Mouse (Mus musculus) adipose tissue, adult 10 weeks (tissue): ENCODE results near the gene Tas2r124. TPM values are rescaled to one million over a fixed set of nuclear protein-coding genes. Genes with fewer than 3 reads are reported as not detected.

Source experiments
- polyA plus RNA-seq: library from polyadenylated mRNA; stranded (reverse); fragments of 350-450 nt; fragmentation: Illumina TruSeq; extraction: RNeasy Lipid Tissue Mini Kit (QIAGEN cat#74804); gene quantifications from one replicate; pipeline ENCODE4 v1.2.3, GENCODE M21; 2014; ENCODE audit warnings: low read depth, low replicate concordance

The Tas2r124 gene
- not detected for polyA plus RNA-seq

DNA sequence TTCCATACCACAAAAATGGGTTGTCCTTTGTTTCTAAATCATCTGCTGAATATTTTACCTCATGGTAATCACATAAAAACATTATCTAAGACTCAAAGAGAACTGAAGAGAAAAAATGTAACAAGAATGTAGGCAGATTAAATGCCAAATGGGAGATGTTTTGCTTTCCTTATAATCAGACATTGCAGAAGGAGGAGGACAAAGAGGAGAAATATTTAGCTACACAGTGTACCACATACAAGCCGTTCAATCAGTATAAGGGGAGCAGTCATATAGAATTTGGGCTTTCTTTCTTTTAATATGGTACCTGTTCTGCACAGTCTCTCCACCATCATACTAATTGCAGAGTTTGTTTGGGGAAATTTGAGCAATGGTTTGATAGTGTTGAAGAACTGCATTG is at the start of gene Tas2r124:
Tas2r124 (plus strand) TSS at position 301 of the 400 bp plus-strand sequence.

DNA sequence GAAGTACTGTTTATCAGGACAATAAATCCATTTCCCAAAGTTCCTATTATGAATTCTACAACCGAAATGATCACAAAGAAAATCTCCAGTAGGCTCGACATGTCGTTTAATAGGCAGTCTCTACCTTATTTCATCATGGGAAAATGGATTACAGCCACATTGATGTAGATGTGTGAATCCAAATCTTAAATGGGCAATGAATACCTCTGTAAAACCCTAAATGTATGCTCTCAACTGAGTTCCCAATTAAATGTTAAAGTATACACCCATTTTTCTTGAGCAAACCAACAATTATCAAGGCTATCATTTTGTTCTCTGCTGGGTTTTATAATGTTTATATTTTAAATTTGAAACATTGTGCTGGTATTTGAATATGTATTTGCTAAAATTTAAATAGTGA is 42.7 kb upstream of the Tas2r124 start, which contains the start of gene Tas2r122:
Tas2r122 (minus strand) TSS at position 101 of the 400 bp plus-strand sequence.

GRCm38 (mm10) chr6:132737935-132738334 is 16.6 kb upstream of the Tas2r124 start, which contains the start of gene Tas2r115:
TSS of gene Tas2r115 (minus strand) at chr6:132738035.

DNA sequence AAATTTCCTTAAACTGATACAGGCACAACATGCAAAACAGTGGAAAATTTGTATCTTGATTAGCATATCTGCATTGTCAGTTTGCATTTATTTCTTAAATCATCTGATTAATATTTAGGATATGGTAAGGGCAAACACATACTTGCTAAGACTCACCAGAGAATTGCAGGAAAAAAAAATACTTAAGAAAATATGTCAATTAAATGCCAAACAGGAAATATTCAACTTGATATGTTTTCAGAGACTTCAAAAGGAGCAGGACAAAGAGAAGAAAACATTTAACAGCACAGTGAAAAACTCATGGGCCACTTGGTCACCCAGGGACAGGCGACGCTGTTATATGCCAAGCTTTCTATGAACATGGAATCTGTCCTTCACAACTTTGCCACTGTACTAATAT is 7.3 kb downstream of the Tas2r124 start, which contains the start of gene Tas2r102:
Tas2r102 (plus strand) TSS at position 301 of the 400 bp plus-strand sequence.

DNA sequence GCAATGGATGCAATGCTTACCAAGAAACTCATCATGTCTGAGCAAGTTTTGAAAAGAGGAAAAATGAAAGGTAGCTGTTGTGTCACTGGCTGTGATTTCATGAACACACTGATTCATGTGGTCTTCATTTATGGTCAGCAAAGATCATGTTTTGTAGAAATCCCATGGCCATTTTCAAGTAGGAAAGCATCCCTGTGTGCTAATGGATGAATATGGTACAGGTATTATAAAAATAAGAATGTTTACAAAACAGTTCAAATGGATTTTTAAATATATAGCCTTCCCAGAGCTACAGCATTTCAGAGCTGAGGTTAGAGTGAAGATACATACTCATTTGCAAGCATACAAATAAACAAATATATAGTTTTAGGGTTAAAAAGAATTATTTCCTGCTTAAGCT is 23.5 kb downstream of the Tas2r124 start, which contains the start of gene Tas2r136:
Tas2r136 (minus strand) TSS at position 101 of the 400 bp plus-strand sequence.

GRCm38 (mm10) chr6:132802518-132802917 is 48.0 kb downstream of the Tas2r124 start, which contains the start of gene Tas2r117:
TSS of gene Tas2r117 (plus strand) at chr6:132802818.

Other genes with a start within 250 kb of the Tas2r124 start
- gene Prh1, start 184.9 kb upstream of the Tas2r124 start, polyA plus RNA-seq = not detected
- not detected for gene Prp2, start 158.8 kb upstream of the Tas2r124 start, polyA plus RNA-seq
- gene A630073D07Rik, start 103.2 kb upstream of the Tas2r124 start, polyA plus RNA-seq = not detected
- gene Tas2r120, start 97.8 kb upstream of the Tas2r124 start, polyA plus RNA-seq = not detected
- gene Tas2r121, start 53.7 kb upstream of the Tas2r124 start, polyA plus RNA-seq = not detected
- gene Tas2r122, start 42.8 kb upstream of the Tas2r124 start, polyA plus RNA-seq = not detected
- gene Tas2r115, start 16.7 kb upstream of the Tas2r124 start, polyA plus RNA-seq = not detected
- not detected for gene Tas2r102, start 7.4 kb downstream of the Tas2r124 start, polyA plus RNA-seq
- not detected for gene Tas2r136, start 23.4 kb downstream of the Tas2r124 start, polyA plus RNA-seq
- not detected for gene Tas2r117, start 48.1 kb downstream of the Tas2r124 start, polyA plus RNA-seq
- not detected for gene Tas2r123, start 92.4 kb downstream of the Tas2r124 start, polyA plus RNA-seq
- not detected for gene Tas2r116, start 100.7 kb downstream of the Tas2r124 start, polyA plus RNA-seq
- not detected for gene Tas2r110, start 113.3 kb downstream of the Tas2r124 start, polyA plus RNA-seq
- not detected for gene Tas2r113, start 138.3 kb downstream of the Tas2r124 start, polyA plus RNA-seq
- not detected for gene Tas2r125, start 154.9 kb downstream of the Tas2r124 start, polyA plus RNA-seq
- gene Tas2r129, start 196.4 kb downstream of the Tas2r124 start, polyA plus RNA-seq = not detected
- not detected for gene Tas2r131, start 203.2 kb downstream of the Tas2r124 start, polyA plus RNA-seq
- not detected for gene Tas2r109, start 226.2 kb downstream of the Tas2r124 start, polyA plus RNA-seq